Mouse (Mus musculus): Measurements from ENCODE around the gene Hint3.
"Not testable (repeated sequence)": the region's sequence is repeated elsewhere in the genome, so short reads cannot be mapped to it uniquely, and the experiment has no call there.

The Hint3 gene

DNA sequence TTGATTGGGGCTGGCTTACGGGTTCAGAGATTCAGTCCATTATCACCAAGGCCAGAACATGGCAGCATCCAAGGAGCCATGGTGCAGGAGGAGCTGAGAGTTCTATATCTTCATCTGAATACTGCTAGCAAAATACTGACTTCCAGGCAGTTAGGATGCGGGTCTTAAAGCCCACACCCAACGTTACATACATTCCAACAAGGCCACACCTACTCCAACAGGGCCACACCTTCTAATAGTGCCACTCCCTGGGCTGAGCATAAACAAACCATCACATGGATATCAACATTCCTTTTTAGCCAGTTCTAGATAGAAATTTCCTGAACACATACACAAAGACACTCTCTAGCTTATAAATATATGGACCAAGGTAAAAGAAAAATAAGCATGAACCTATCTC lies at the start of gene Hint3:
Gene Hint3 (minus strand): TSS at position 120 of the 400 bp plus-strand sequence.
- ATAC-seq (ENCODE audit: insufficient number of reproducible peaks, low FRiP score, low TSS enrichment), result no peak

DNA sequence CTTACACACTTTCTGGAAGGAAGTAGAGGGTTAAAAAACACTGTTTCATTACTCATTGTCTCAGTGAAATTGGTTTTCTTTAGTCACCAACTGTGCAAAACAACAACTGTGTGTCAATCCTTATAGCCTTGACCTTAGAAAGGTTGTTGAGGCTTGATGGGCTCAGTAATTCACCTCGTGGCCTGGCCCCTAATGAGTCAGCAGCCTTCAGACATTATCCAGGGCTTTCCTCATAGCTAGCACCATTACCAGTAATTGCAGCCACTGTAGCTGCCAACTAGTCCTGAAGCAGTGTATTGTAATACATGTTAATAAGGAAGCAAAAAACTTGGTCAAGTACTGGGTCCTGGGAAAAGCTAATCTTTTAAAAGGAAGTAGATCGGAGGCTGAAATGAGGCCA lies 48.6 kb upstream of the Hint3 start:
- no peak for ATAC-seq (ENCODE audit: insufficient number of reproducible peaks, low FRiP score, low TSS enrichment)

DNA sequence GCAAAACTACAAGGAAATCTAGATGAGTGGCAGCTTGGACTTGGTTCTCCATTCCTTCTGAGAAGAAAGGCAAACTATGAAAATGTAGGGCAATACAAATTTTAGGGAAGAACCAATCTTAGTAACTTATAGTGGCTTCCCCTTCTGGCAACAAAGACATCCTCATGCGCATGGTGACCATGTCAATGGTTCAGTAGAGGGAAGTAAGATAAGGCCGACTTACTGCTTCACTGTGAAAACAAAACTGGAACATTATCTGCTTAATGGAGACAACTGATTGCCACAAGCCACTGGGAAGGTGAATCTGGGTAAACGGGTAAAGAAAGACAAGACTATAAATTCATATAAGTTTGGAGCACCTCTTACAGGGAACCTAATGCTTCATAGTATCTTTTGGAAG lies 45.4 kb upstream of the Hint3 start:
- ATAC-seq (ENCODE audit: insufficient number of reproducible peaks, low FRiP score, low TSS enrichment), result no peak

DNA sequence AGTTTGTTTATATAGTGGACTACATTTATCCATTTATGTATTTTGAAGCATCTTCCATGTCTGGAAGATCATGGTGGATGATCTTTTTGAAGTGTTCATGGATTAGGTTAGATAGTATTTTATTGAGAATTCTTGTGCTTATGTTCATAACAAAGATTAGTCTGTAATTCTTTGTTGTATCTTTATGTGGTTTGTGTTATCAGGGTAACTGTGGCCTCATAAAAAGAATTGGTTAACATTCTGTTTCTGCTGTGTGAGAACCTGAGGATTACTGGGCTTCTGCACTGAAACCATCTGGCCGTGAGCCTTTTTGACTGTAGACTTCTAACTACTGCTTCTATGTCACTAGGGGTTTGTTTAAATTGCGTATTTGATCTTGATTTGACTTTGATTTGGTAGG lies 37.1 kb upstream of the Hint3 start:
- no peak for ATAC-seq (ENCODE audit: insufficient number of reproducible peaks, low FRiP score, low TSS enrichment)

DNA sequence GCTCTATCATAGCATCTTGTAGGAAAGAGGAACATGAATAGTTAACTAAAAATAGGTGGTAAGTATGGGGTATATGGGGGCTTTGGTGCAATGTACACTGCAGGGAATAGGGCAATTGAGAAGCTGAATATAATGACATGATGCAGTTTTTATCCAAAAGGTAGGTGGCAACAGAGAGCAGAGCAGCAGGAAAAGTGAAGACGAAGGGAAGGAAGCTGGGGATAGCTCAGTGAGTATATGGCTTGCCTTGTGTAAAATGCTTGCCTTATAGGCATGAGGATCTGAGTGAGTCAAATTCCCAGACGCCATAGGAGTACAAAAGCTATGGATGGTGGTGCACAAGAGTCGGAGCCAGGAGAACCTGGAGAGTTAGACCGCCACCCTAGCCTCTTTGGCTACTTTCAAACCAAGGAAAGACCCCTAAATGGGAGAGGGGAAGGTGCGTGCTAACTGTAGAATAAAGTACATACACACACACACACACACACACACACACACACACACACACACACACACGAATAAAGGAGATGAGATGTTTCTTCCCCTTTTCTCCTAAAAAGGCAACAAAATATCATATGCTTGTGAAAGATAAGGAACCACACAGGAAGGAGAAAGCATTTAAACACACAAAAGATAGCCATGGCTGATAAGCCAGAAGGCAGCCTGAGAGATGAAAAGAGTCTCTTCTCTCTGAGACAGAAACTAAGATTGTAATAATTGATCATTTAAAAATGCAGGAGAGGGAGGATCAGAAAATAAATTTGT lies 31.3 kb upstream of the Hint3 start:
- peak; percentile 56 for ATAC-seq (ENCODE audit: insufficient number of reproducible peaks, low FRiP score, low TSS enrichment)

DNA sequence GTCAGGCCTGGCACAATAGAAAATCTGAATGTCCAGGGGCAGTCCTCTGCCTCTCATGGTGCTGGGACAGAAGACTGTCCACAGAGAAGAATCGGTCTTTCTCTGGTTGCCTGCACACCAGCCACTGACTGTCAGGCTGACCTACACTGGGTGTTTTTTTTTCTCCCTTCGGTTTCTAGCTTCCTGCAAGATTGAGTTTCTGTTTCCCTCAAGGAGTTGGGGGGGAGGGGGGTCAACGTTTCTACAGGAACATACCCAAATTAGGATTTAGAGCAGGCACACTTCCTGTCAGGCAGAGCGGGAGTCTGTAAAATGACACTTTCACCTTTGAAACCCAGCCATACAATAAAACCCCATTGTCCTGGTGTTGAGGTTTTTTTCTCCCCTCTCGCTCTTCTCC lies 26.2 kb upstream of the Hint3 start:
- no peak for ATAC-seq (ENCODE audit: insufficient number of reproducible peaks, low FRiP score, low TSS enrichment)

DNA sequence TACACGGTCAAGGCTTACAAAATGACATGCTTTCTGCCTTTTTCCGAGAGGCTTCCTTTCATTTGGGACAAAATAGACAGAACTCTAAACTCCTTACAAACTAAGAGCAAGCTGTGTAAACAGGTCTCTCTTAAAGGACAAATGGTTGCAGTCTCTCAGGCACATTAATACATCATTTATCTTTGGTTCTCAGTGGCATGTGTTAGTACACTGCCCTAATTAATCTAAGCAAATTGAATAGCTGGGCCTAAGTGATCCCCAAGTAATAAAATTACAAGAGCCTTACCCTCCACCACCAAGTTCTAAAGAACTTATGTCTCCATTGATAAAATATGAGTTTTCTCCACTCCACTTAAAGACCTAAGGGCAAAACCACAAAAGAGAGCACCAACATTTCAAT lies 18.2 kb upstream of the Hint3 start:
- ATAC-seq (ENCODE audit: insufficient number of reproducible peaks, low FRiP score, low TSS enrichment), result no peak

DNA sequence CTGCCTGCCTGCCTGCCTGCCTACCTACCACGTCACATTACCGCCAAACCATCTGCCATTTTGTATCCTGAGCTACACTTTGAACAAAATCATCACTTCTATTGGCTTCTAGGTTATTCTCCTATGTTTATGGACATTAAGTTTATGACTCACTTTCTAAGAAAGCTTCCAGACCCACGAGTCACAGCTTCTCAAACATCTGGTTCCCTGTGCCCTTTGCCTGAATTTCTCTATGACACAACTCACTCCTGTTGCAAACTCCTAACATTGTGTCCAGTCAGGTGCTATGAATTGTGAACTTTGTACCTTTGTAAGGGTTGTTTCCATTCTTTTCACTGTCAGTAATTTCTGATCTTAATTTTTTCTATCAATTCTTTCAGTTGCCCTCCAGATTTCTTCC lies 8.8 kb upstream of the Hint3 start:
- ATAC-seq (ENCODE audit: insufficient number of reproducible peaks, low FRiP score, low TSS enrichment), result no peak

DNA sequence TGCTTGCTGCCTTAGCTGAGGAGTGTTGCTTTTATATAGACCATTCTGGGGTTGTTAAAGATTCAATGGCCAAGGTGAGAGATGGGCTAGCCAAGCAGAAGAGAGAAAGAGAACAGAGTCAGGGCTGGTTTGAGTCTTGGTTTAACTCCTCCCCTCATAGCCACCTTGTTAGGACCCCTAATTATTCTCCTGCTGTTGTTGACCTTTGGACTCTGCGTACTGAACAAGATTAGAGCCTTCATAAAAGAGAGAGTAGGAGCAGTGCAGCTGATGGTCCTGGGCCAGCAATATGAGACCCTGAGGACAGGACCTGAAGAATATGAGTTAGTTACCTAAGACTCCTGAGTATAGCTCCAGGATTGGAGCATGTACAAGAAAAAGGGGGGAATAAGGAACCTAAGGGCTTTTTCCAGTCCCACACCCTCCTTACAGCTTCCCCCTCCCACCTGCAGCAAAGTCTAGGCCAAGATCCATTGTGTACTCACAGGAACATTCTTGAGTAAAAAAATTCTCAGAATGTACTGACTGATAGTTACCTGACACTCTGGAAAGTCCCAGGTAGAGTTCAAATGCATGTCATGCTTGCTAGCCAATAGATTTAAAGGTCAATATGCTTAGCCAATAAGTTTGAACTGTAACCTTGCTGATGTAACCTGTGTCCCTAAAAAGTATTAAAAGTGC lies 7.2 kb upstream of the Hint3 start:
- ATAC-seq (ENCODE audit: insufficient number of reproducible peaks, low FRiP score, low TSS enrichment), result not testable (repeated sequence)

DNA sequence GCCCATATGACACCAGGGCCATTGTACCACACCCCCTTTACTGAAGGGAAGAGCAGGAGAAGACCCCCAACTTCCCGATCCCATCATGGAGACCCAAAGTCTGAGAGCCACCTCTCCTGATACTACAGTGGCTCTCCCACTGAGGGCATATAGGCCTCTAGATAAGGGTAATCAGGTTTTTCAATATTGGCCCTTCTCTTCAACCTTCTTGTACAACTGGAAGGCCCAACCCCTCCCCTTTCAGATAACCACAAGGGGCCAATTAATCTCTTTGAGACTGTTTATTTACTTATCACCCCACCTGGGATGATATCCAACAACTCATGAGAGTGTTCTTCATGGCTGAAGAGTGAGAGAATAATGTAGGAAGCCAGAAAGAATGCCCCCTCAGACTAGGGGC lies 3.3 kb upstream of the Hint3 start:
- no peak for ATAC-seq (ENCODE audit: insufficient number of reproducible peaks, low FRiP score, low TSS enrichment)

DNA sequence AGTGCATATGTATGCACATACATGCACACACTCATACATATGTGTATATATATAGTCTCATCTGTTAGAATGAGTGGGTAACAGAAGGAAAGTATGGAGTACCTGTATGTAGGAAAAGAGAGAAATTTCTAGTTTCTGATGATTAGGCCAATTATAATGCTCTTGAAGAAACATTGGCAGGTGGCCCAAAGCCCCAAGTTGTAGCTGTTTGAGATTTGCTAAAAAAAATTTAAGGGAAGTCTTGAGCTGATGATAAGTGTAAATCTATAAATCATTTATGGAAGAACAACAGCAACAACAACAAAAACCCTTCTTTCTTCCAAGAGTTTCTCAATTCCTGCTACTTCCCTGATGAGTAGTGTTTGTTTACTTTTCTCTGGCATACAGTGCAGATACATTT lies 545 bp upstream of the Hint3 start:
- ATAC-seq (ENCODE audit: insufficient number of reproducible peaks, low FRiP score, low TSS enrichment), result no peak

DNA sequence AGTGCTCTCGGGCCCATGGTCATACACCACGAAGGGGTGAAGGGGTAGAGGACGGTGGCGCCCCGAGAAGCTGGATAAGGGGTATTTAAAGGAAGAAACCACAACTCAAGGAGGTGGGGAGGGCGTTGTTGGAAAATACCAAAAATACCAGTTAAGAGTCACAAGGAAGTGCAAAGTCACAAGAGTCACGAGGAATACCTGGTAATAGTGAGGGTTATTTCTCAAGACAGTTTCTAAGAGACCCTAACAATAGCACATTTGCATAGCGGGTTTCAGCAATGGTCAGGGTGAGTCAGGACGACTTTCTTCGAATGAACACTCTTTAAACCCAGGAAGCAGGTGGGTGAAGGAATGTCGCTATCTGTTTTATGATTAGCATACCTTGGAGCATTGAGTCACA lies 988 bp downstream of the Hint3 start:
- ATAC-seq (ENCODE audit: insufficient number of reproducible peaks, low FRiP score, low TSS enrichment), result not testable (repeated sequence)

DNA sequence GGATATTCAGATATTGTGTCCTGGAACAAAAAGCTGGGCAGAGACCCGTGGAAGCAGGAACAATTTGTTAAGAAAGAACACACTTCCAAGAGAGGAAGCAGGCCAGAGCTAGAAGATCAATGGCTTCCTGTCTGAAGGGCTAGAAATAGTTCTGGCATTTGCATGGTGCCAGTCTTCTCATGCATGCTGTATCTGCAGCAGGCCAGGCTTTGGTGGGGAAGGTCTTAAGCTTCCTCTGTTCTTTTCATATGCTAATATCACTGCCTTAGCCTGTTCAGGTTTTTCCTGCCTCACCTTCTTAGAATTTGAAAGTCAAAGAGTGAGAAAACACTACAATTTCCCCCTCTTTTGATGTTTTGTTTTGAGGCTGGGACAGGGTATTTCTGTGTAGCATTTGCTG lies 1.9 kb downstream of the Hint3 start:
- ATAC-seq (ENCODE audit: insufficient number of reproducible peaks, low FRiP score, low TSS enrichment), result no peak

DNA sequence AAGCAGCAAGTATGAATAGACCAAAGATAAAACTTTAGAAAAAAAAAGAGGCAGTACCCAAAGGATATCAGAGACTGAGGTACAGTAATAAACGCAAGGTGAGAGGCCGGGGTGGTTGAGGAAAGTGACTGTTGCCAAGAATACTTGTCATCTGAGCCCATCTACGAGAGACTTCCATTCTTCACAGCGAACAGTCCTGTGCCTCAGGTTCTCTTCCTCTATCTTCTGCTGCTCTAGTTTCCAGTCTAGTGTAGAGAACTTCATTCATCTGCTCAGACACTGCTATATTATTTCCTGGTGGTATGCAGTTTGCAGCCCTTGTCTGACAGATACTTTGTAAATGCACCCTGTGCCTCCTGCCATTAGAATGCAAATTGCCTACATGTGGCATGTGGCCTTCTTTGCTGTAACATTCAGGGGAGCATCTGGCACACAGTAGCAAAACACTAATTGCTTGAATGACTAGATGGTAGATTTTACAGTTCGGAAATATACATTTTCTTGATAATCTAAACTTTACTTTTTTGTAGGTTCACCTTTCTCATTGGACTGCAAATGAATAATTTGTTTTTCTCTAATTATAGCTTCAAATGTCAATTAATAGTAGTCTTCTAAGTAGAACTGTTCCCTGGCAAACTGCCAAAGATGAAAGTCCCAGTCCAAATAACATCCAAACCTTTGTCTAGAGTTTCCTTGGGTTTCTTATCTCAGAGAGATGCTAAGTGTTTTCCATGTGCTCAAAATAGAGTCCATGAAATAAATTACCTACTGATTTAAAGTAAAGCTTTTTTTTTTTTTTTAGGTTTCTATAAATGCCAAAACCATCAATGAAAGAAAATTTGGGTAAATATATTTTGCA lies 5.0 kb downstream of the Hint3 start:
- ATAC-seq (ENCODE audit: insufficient number of reproducible peaks, low FRiP score, low TSS enrichment), result no peak

DNA sequence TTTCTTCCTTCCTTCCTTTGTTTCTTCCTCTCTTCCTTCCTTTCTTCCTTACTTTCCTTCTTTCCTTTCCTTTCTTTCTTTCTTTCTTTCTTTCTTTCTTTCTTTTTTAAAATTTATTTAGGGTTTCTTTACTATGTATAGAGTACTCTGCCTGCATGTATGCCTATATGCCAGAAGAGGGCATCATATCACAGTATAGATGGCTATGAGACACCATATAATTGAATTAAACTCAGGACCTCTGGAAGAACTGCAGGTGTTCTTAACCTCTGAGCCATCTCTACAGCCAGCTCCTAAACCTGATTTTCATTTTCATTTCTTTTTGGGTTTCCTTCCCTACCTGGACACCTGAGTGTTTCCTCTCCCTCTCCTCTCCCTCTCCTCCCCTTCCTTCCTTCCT lies 6.5 kb downstream of the Hint3 start:
- no peak for ATAC-seq (ENCODE audit: insufficient number of reproducible peaks, low FRiP score, low TSS enrichment)

DNA sequence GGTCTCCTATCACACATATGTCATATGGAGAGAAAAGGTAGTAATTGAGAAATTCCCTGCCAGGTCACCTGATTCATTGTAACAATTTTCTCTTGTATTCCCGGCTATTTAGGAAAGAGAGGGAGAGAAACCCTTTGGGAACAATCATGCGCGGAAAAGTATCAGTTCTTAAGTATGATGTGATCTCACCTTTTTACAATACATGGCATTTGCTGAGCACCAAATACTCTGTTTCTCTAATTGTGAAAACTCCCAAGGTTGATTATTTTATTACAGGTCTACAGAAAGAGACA lies 10.6 kb downstream of the Hint3 start:
- ATAC-seq (ENCODE audit: insufficient number of reproducible peaks, low FRiP score, low TSS enrichment), result no peak

DNA sequence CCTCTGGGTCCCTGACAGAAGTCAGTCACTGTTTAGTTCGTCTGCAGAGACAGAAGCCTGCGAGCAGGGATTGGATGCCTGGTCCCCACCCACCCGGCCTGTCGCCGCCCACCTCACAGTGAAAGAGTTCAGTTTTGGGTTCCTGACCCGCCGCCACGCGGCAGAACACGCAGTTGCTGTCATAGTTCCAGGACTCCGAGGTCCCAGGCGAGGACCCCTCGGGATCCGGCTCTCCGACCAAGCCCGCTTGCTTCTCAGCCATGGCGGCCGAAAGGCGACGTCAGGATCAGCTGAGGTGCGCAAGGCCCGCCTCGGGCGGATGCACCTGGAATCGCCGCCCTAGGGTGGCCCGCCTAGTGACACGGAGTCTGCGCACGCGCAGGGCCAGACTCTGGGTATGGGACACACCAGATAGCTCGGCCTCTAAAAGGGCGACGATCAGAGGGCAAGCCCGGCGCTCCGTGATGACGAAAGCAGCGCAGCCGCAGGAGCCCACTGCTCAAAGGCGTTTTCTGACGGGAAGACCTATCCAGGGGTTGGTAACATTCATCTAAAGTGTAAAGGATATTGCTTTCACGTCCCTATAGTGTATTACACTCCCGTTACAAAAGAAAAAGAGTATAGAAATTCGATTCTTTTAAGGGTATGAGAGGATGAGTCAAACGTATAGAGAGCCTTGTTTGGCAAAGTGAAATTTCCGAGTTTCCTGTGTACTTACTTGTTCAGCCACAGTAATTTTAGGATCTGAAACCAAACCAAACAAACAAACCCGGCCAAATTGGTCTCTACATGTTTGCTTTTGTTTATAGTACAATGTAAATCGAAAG lies 11.1 kb downstream of the Hint3 start:
- peak; percentile 99 for ATAC-seq (ENCODE audit: insufficient number of reproducible peaks, low FRiP score, low TSS enrichment)

DNA sequence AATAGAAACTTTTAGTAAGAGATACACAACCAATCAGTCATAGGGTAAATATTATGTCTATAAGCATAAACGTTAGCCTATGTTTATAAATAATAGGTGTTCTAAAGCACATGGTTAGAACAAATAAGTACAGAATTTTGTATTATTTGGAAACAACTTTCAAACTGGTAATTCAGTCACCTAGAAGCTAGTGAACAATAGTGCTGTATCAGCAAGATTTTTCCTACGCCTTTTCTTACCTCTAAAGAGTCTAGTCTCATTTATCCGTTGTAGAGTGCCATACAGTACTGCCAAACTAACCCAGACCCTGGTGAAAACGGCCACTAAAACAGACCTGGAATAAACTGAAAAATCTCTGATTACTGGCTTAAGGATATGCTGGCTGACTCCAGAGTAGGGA lies 16.4 kb downstream of the Hint3 start:
- ATAC-seq (ENCODE audit: insufficient number of reproducible peaks, low FRiP score, low TSS enrichment), result no peak

DNA sequence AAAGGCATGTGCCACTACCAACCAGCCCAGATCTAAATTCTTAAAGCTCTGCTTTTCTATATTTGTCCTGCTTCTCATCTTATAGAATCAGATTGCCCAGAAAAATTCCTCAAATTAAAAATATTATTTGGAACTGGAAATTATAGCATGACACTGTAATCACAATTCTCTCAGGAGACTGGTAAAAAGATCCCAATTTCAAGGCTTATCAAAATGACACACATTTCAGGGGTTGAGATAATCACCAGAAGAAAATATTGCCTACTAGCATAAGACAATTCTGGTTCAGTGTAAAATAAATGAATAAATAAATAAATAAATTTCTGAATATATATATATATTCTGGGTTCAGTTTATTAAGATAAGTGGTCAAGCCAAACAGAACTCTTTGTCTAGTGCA lies 19.8 kb downstream of the Hint3 start:
- ATAC-seq (ENCODE audit: insufficient number of reproducible peaks, low FRiP score, low TSS enrichment), result no peak

DNA sequence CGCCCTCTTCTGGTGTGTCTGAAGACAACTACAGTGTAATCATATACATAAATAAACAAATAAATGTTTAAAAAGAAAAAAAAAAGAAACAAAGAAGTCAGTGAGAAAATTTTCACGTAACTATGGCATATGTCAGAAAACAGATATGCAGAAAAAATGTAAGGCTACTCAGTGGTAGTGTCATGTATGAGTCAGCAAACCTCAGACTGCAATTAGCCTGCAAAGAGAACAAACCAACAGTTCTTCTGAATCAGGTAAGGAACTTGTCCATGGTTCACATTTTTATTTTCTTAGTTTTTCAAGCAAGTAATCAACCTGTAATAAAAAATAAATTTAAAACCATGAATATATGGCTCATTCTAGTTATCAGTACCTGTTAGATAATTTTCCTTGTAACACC lies 21.3 kb downstream of the Hint3 start:
- no peak for ATAC-seq (ENCODE audit: insufficient number of reproducible peaks, low FRiP score, low TSS enrichment)

DNA sequence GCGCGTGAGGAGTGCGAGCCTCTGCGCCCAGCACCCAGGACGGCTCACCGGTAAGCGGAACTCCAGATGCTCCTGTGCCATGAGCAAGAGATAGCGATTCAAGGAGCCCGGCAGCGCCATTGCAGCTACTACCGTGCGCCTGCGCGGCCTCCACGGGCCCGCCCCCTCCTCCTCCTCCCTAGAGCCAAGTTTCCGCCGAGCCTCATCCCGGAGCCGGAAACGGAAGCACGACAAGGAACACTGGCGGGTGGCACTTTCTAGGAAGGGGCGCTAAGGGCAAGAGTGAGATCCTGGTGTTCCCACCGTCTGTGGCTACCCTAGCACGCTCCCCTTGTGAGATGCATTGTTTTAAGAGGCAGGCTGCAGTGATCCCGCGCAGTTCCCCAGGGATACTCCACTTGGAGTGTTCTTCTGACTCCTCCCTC lies 28.9 kb downstream of the Hint3 start, which contains the start of gene Trmt11:
Gene Trmt11 (minus strand): TSS at position 208 of the 425 bp plus-strand sequence.
- peak; percentile 97 for ATAC-seq (ENCODE audit: insufficient number of reproducible peaks, low FRiP score, low TSS enrichment)

Measured in cerebellum, adult (tissue).